Mouse (Mus musculus): ENCODE results near the gene Rpl36-ps4. TPM values are rescaled to one million over a fixed set of nuclear protein-coding genes. Genes with fewer than 3 reads are reported as not detected.
"Not testable (repeated sequence)": the region's sequence is repeated elsewhere in the genome, so short reads cannot be mapped to it uniquely, and the experiment has no call there.

The Rpl36-ps4 gene
- total RNA-seq, 2 experiments from 2014 or later = not detected

- no peak for DNase-seq
Observed at GRCm38 (mm10) chr17:87936156-87936555, 15.4 kb downstream of the Rpl36-ps4 start.

- DNase-seq = peak; percentile 65 to 86
Observed at GRCm38 (mm10) chr17:87948965-87949584, 28.3 kb downstream of the Rpl36-ps4 start.

- not testable (repeated sequence) for DNase-seq
Observed at GRCm38 (mm10) chr17:87954618-87955124, 33.9 kb downstream of the Rpl36-ps4 start.

- no peak for DNase-seq
Observed at GRCm38 (mm10) chr17:87957096-87957840, 36.5 kb downstream of the Rpl36-ps4 start.

GRCm38 (mm10) chr17:87958283-87958682 lies 37.5 kb downstream of the Rpl36-ps4 start:
- DNase-seq = no peak

- not testable (repeated sequence) for DNase-seq
Observed at GRCm38 (mm10) chr17:87959406-87959805, 38.6 kb downstream of the Rpl36-ps4 start.

- DNase-seq = not testable (repeated sequence)
Observed at GRCm38 (mm10) chr17:87959931-87960330, 39.2 kb downstream of the Rpl36-ps4 start.

GRCm38 (mm10) chr17:87963081-87964075 lies 42.6 kb downstream of the Rpl36-ps4 start:
- DNase-seq = no peak

GRCm38 (mm10) chr17:87968483-87968926 lies 47.7 kb downstream of the Rpl36-ps4 start:
- not testable (repeated sequence) for DNase-seq

Other genes starting within 250 kb of the Rpl36-ps4 start
- gene Msh2, start 248.6 kb upstream of the Rpl36-ps4 start, total RNA-seq (2021) = 10 to 100 TPM; 11.9 to 15.0 TPM
- gene Kcnk12, start 123.0 kb upstream of the Rpl36-ps4 start, total RNA-seq (2021) = not detected
- 1 to 10 TPM; 8.4 to 9.1 TPM for gene Msh6, start 54.1 kb downstream of the Rpl36-ps4 start, total RNA-seq (2021)
- 10 to 100 TPM; 31.9 to 33.1 TPM for gene Fbxo11, start 144.3 kb downstream of the Rpl36-ps4 start, total RNA-seq (2021)